Mouse (Mus musculus) heart, embryonic 14.5 days (tissue): ENCODE measurements at regions not wholly inside any gene's neighbourhood (a gene's known extent, or its start where the extent isn't known, plus 50 kb on each side); places are given as distances from the start of the nearest gene placed in this dataset.

Experiments
- ATAC-seq: fragments of 200-750 bp; cut with Nextera tagmentation; 2 replicates; pipeline ENCODE4 v1.8.0; 2017; ENCODE audit warnings: low read depth, moderate TSS enrichment; ENCODE audit not compliant: insufficient number of reproducible peaks, insufficient read depth, low FRiP score
- H3K27ac ChIP-seq, 2 experiments: fragments of 200-500 bp in 1 of 2; fragments of 300-500 bp in 1 of 2; sonication (generic) in 1 of 2; replicated peaks in 1 of 2; 2 replicates each; pipeline ENCODE4 v1.5.1; 2012 to 2014; ENCODE audit warnings: low read depth in 2 of 2, low read length in 2 of 2, control low read depth in 1 of 2, mild to moderate bottlenecking in 1 of 2, mixed read lengths in 1 of 2; ENCODE audit not compliant: control insufficient read depth in 1 of 2, insufficient read depth in 1 of 2
- H3K27me3 ChIP-seq: fragments of 300-500 bp; sonication (generic); 2 replicates; pipeline ENCODE4 v1.6.1; 2014; ENCODE audit warnings: mild to moderate bottlenecking, low read length, control low read depth; ENCODE audit not compliant: control insufficient read depth, insufficient read depth
- H3K36me3 ChIP-seq: fragments of 300-500 bp; sonication (generic); 2 replicates; pipeline ENCODE4 v1.6.1; 2014; ENCODE audit warnings: mild to moderate bottlenecking, control low read depth, low read length, mixed read lengths; ENCODE audit not compliant: control insufficient read depth, insufficient read depth
- H3K4me1 ChIP-seq, 2 experiments: fragments of 200-500 bp in 1 of 2; fragments of 300-500 bp in 1 of 2; sonication (generic) in 1 of 2; 2 replicates each; pipeline ENCODE4 v1.6.1; 2012 to 2014; ENCODE audit warnings: low read length in 2 of 2, control low read depth in 1 of 2, mixed read lengths in 1 of 2; ENCODE audit not compliant: control insufficient read depth in 2 of 2, insufficient read depth in 2 of 2
- H3K4me2 ChIP-seq: fragments of 300-500 bp; sonication (generic); 2 replicates; pipeline ENCODE4 v1.6.1; 2014; ENCODE audit warnings: mild to moderate bottlenecking, low read length
- H3K4me3 ChIP-seq, 2 experiments: fragments of 200-500 bp in 1 of 2; fragments of 300-500 bp in 1 of 2; sonication (generic) in 1 of 2; 2 replicates each; pipeline ENCODE4 v1.5.1; 2012 to 2014; ENCODE audit warnings: low read length in 2 of 2, mild to moderate bottlenecking in 2 of 2, control low read depth in 1 of 2, low read depth in 1 of 2, moderate library complexity in 1 of 2; ENCODE audit not compliant: control insufficient read depth in 1 of 2, insufficient read depth in 1 of 2
- H3K9ac ChIP-seq: fragments of 300-500 bp; sonication (generic); 2 replicates; pipeline ENCODE4 v1.6.1; 2014; ENCODE audit warnings: mild to moderate bottlenecking, low read length
- H3K9me3 ChIP-seq: fragments of 300-500 bp; sonication (generic); 2 replicates; pipeline ENCODE4 v1.6.1; 2016; ENCODE audit warnings: low read length, control low read depth; ENCODE audit not compliant: control insufficient read depth
- WGBS: fragments of 180-500 bp; shearing (Covaris S2); extraction: QIAGEN DNeasy Blood & Tissue Kit; methylation state at CpG from one replicate; pipeline ENCODE4 v1.1.7; 2014; 5-methylcytosine and 5-hydroxymethylcytosine counted together

GRCm38 (mm10) chrX:98375437-98375836, 226.9 kb downstream of the Ar start:
- Histone ChIP-seq H3K27ac (0 out of 4 replicates have a peak overlapping the region, but pooled peaks of 1 of the 2 experiments have one; percentile 9), H3K27me3 (no peaks in the 10 kb centered on the region), H3K9me3 (no peaks in the 10 kb centered on the region), H3K9ac (no peak overlapping the region), H3K4me3 (no peak overlapping the region), H3K4me2 (no peak overlapping the region), H3K4me1 (0 out of 4 replicates have a peak, but pooled peaks cover 0 to 2% of the 10 kb centered on the region in 2 experiments), H3K36me3 (no peaks in the 10 kb centered on the region)
- ATAC-seq = no peak

- peak; percentile 72 for ATAC-seq
- Histone ChIP-seq H3K4me3 (no peak overlapping the region), H3K9me3 (no peaks in the 10 kb centered on the region), H3K36me3 (no peaks in the 10 kb centered on the region), H3K27ac (peak overlapping the region; percentile 67 to 80), H3K4me1 (peaks cover 2 to 5% of the 10 kb centered on the region in 2 experiments; a peak in 1 of 4 replicates), H3K27me3 (no peaks in the 10 kb centered on the region), H3K9ac (no peak overlapping the region), H3K4me2 (peak overlapping the region; percentile 23)
- 37% methylated on average over 7 of the region's 7 CpGs for WGBS
Measured at GRCm38 (mm10) chrX:98380247-98380905, 231.8 kb downstream of the Ar start.

- H3K4me2 ChIP-seq = no peak overlapping the region
- H3K9me3 ChIP-seq = no peaks in the 10 kb centered on the region
- H3K4me3 ChIP-seq = no peak overlapping the region
- ATAC-seq = no peak
- H3K27ac ChIP-seq = no peak overlapping the region
- H3K9ac ChIP-seq = no peak overlapping the region
- no peaks in the 10 kb centered on the region for H3K36me3 ChIP-seq
- 83% methylated on average over 1 of the region's 1 CpGs for WGBS
- H3K27me3 ChIP-seq = no peaks in the 10 kb centered on the region
- peaks cover 2 to 5% of the 10 kb centered on the region in 2 experiments; a peak in 1 of 4 replicates for H3K4me1 ChIP-seq
Measured at GRCm38 (mm10) chrX:98384017-98384416, 235.4 kb downstream of the Ar start.

- Histone ChIP-seq H3K9ac (no peak overlapping the region), H3K27me3 (no peaks in the 10 kb centered on the region), H3K4me3 (no peak overlapping the region), H3K4me2 (no peak overlapping the region), H3K36me3 (no peaks in the 10 kb centered on the region), H3K27ac (no peak overlapping the region), H3K4me1 (no peaks in the 10 kb centered on the region), H3K9me3 (no peaks in the 10 kb centered on the region)
- ATAC-seq = no peak
Measured at GRCm38 (mm10) chrX:98392376-98392775, 243.8 kb downstream of the Ar start.

- no peak overlapping the region for H3K4me3 ChIP-seq
- H3K9me3 ChIP-seq = no peaks in the 10 kb centered on the region
- ATAC-seq = no peak
- H3K36me3 ChIP-seq = no peaks in the 10 kb centered on the region
- H3K27me3 ChIP-seq = no peaks in the 10 kb centered on the region
- no peaks in the 10 kb centered on the region for H3K4me1 ChIP-seq
- H3K4me2 ChIP-seq = no peak overlapping the region
- H3K9ac ChIP-seq = no peak overlapping the region
- no peak overlapping the region for H3K27ac ChIP-seq
Measured at GRCm38 (mm10) chrX:98409090-98409489, 260.5 kb downstream of the Ar start.

GRCm38 (mm10) chrX:98419437-98419836, 270.9 kb downstream of the Ar start:
- no peaks in the 10 kb centered on the region for H3K9me3 ChIP-seq
- H3K9ac ChIP-seq = no peak overlapping the region
- no peaks in the 10 kb centered on the region for H3K4me1 ChIP-seq
- H3K36me3 ChIP-seq = no peaks in the 10 kb centered on the region
- H3K4me3 ChIP-seq = no peak overlapping the region
- H3K4me2 ChIP-seq = no peak overlapping the region
- H3K27ac ChIP-seq = no peak overlapping the region
- no peak for ATAC-seq
- H3K27me3 ChIP-seq = no peaks in the 10 kb centered on the region

- Histone ChIP-seq H3K9me3 (no peaks in the 10 kb centered on the region), H3K4me1 (no peaks in the 10 kb centered on the region), H3K27ac (no peak overlapping the region), H3K27me3 (no peaks in the 10 kb centered on the region), H3K36me3 (no peaks in the 10 kb centered on the region), H3K4me2 (no peak overlapping the region), H3K9ac (no peak overlapping the region), H3K4me3 (no peak overlapping the region)
- WGBS = 68% methylated on average over 2 of the region's 2 CpGs
- no peak for ATAC-seq
Measured at GRCm38 (mm10) chrX:98452026-98452425, 303.5 kb downstream of the Ar start.
